Mouse (Mus musculus): ENCODE measurements at regions not wholly inside any gene's neighbourhood (a gene's known extent, or its start where the extent isn't known, plus 50 kb on each side); places are given as distances from the start of the nearest gene placed in this dataset.

GRCm38 (mm10) chr1:13464311-13464710, 2050.4 kb downstream of the A830018L16Rik start:
- no peak overlapping the region for H3K27ac ChIP-seq (ENCODE audit: insufficient read depth, low read length)
- no peaks in the 10 kb centered on the region for H3K4me1 ChIP-seq (ENCODE audit: control insufficient read depth, insufficient read depth, low read length)
- H3K4me3 ChIP-seq (ENCODE audit: insufficient read depth, low read length) = no peak overlapping the region
- no peak for TF ChIP-seq CTCF (IDR thresholded peaks at IDR 0.05; ENCODE audit: extremely low read depth, insufficient read depth, low read length)
- no peak for TF ChIP-seq POLR2A (IDR thresholded peaks at IDR 0.05; ENCODE audit: extremely low read depth, insufficient read depth, low read length)

- TF ChIP-seq POLR2A (IDR thresholded peaks at IDR 0.05; ENCODE audit: extremely low read depth, insufficient read depth, low read length) (no peak), CTCF (IDR thresholded peaks at IDR 0.05; ENCODE audit: extremely low read depth, insufficient read depth, low read length) (no peak)
- Histone ChIP-seq H3K4me3 (ENCODE audit: insufficient read depth, low read length) (no peak overlapping the region), H3K27ac (ENCODE audit: insufficient read depth, low read length) (no peak overlapping the region), H3K4me1 (ENCODE audit: control insufficient read depth, insufficient read depth, low read length) (no peaks in the 10 kb centered on the region)
These were observed 2053.3 kb downstream of the A830018L16Rik start for GRCm38 (mm10) chr1:13467174-13467573.

- H3K27ac ChIP-seq (ENCODE audit: insufficient read depth, low read length) = no peak overlapping the region
- H3K4me1 ChIP-seq (ENCODE audit: control insufficient read depth, insufficient read depth, low read length) = no peaks in the 10 kb centered on the region
- TF ChIP-seq POLR2A (IDR thresholded peaks at IDR 0.05; ENCODE audit: extremely low read depth, insufficient read depth, low read length) = no peak
- TF ChIP-seq CTCF (IDR thresholded peaks at IDR 0.05; ENCODE audit: extremely low read depth, insufficient read depth, low read length) = no peak
- H3K4me3 ChIP-seq (ENCODE audit: insufficient read depth, low read length) = no peak overlapping the region
These were observed 2054.2 kb downstream of the A830018L16Rik start for GRCm38 (mm10) chr1:13467886-13468630.

- no peak for TF ChIP-seq POLR2A (IDR thresholded peaks at IDR 0.05; ENCODE audit: extremely low read depth, insufficient read depth, low read length)
- Histone ChIP-seq H3K27ac (ENCODE audit: insufficient read depth, low read length) (no peak overlapping the region), H3K4me1 (ENCODE audit: control insufficient read depth, insufficient read depth, low read length) (no peaks in the 10 kb centered on the region), H3K4me3 (ENCODE audit: insufficient read depth, low read length) (no peak overlapping the region)
These were observed 2081.0 kb downstream of the A830018L16Rik start for GRCm38 (mm10) chr1:13494727-13495404.

- TF ChIP-seq CTCF (IDR thresholded peaks at IDR 0.05; ENCODE audit: extremely low read depth, insufficient read depth, low read length) (no peak), POLR2A (IDR thresholded peaks at IDR 0.05; ENCODE audit: extremely low read depth, insufficient read depth, low read length) (no peak)
- H3K4me1 ChIP-seq (ENCODE audit: control insufficient read depth, insufficient read depth, low read length) = no peaks in the 10 kb centered on the region
- H3K27ac ChIP-seq (ENCODE audit: insufficient read depth, low read length) = no peak overlapping the region
- H3K4me3 ChIP-seq (ENCODE audit: insufficient read depth, low read length) = no peak overlapping the region
These were observed 2082.5 kb downstream of the A830018L16Rik start for GRCm38 (mm10) chr1:13496386-13496785.

GRCm38 (mm10) chr1:13500456-13500855, 2086.6 kb downstream of the A830018L16Rik start:
- no peaks in the 10 kb centered on the region for H3K4me1 ChIP-seq (ENCODE audit: control insufficient read depth, insufficient read depth, low read length)
- H3K27ac ChIP-seq (ENCODE audit: insufficient read depth, low read length) = no peak overlapping the region
- no peak overlapping the region for H3K4me3 ChIP-seq (ENCODE audit: insufficient read depth, low read length)
- TF ChIP-seq POLR2A (IDR thresholded peaks at IDR 0.05; ENCODE audit: extremely low read depth, insufficient read depth, low read length) (no peak), CTCF (IDR thresholded peaks at IDR 0.05; ENCODE audit: extremely low read depth, insufficient read depth, low read length) (peak; percentile 59)

GRCm38 (mm10) chr1:13501938-13502337, 2088.0 kb downstream of the A830018L16Rik start:
- no peaks in the 10 kb centered on the region for H3K4me1 ChIP-seq (ENCODE audit: control insufficient read depth, insufficient read depth, low read length)
- H3K4me3 ChIP-seq (ENCODE audit: insufficient read depth, low read length) = no peak overlapping the region
- no peak for TF ChIP-seq POLR2A (IDR thresholded peaks at IDR 0.05; ENCODE audit: extremely low read depth, insufficient read depth, low read length)
- no peak for TF ChIP-seq CTCF (IDR thresholded peaks at IDR 0.05; ENCODE audit: extremely low read depth, insufficient read depth, low read length)
- no peak overlapping the region for H3K27ac ChIP-seq (ENCODE audit: insufficient read depth, low read length)

GRCm38 (mm10) chr1:13513761-13514160, 2099.9 kb downstream of the A830018L16Rik start:
- TF ChIP-seq CTCF (IDR thresholded peaks at IDR 0.05; ENCODE audit: extremely low read depth, insufficient read depth, low read length) (no peak), POLR2A (IDR thresholded peaks at IDR 0.05; ENCODE audit: extremely low read depth, insufficient read depth, low read length) (no peak)
- no peaks in the 10 kb centered on the region for H3K4me1 ChIP-seq (ENCODE audit: control insufficient read depth, insufficient read depth, low read length)

More at GRCm38 (mm10) chr1:13513761-13514160, 2099.9 kb downstream of the A830018L16Rik start:
- Histone ChIP-seq H3K27ac (ENCODE audit: insufficient read depth, low read length) (no peak overlapping the region), H3K4me3 (ENCODE audit: insufficient read depth, low read length) (no peak overlapping the region)
